Mouse (Mus musculus) bone marrow, adult 2 months (tissue): ENCODE measurements around the gene Ptprs.

Experiments used
- CTCF ChIP-seq: fragments of 200-500 bp; IDR thresholded peaks from 2 replicates; pipeline ENCODE4 v1.5.1; 2011; ENCODE audit warnings: low read length, control low read depth; ENCODE audit not compliant: control insufficient read depth, insufficient read depth
- POLR2A ChIP-seq: fragments of 200-500 bp; IDR thresholded peaks from 2 replicates; pipeline ENCODE4 v1.6.1; 2011; ENCODE audit warnings: low read depth, mild to moderate bottlenecking, control low read depth, low read length, borderline replicate concordance; ENCODE audit not compliant: control insufficient read depth

- no peak for TF ChIP-seq CTCF
- no peak for TF ChIP-seq POLR2A
These were observed 48.4 kb downstream of the Ptprs start for GRCm38 (mm10) chr17:56427857-56428256.
